Comparison of ENCODE assay signal across 28 mouse cellular contexts in the genomic region with DNA sequence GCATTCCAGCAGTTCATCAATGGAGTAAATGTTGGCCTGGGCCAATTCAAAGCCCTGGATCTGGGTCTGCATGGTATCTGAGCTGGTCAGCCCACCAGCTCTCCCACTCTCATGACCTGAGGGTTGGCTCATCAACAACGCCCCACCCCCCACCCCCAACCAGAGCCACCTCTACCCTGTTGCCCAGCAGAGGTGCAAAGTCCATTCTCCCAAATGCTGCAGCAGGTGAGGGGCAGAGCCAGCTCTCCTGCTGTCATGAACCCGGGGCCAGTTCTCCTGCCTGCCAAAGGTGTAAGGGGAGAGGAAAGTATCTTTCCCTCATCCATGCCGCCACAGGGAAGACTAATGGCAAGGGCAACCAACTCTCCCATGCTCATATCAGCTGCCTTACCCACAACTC. TPM values are rescaled to one million over a fixed set of nuclear protein-coding genes. Genes with fewer than 3 reads are reported as not detected.
DNase-seq lines count a peak whose midpoint lies in the region; ATAC-seq and TF ChIP-seq lines count a peak whose summit lies in the region.
"Had no signal": no experiment of that assay in that cellular context is flagged by ENCODE, and none has a peak within 500 bp of the region (broad histone marks: within the 10 kb centered on the region; RNA-seq: fewer than 3 reads in every experiment).

No protein-coding gene starts in this region.

- H3K27me3 ChIP-seq in kidney, adult 2 months (replicated peaks; ENCODE audit: control insufficient read depth, insufficient read depth, low read length): no peaks in the 10 kb centered on the region
- H3K27me3 ChIP-seq in kidney, embryonic 14.5 days (ENCODE audit: control insufficient read depth, insufficient read depth, low read length): no peaks in the 10 kb centered on the region; the same call in 1 of the 2 replicates
- H3K27me3 ChIP-seq in liver, adult 2 months (ENCODE audit: control insufficient read depth, insufficient read depth, low read length): no peaks in the 10 kb centered on the region
- peaks cover 8% of the 10 kb centered on the region for H3K27me3 ChIP-seq in liver, embryonic 13.5 days
- 0 out of 2 replicates have a peak, but pooled peaks cover 2% of the 10 kb centered on the region for H3K27me3 ChIP-seq in liver, postnatal 0 days (ENCODE audit: insufficient read depth, low read length)
- H3K27me3 ChIP-seq in forebrain, embryonic 16.5 days (replicated peaks; ENCODE audit: control insufficient read depth, insufficient read depth, low read length): 0 out of 2 replicates have a peak, but pooled peaks cover 2% of the 10 kb centered on the region
- H3K27me3 ChIP-seq: embryonic facial prominence, embryonic 15.5 days; Patski had no signal

- no peak for TF ChIP-seq CTCF in kidney, adult 2 months (conservative IDR thresholded peaks at IDR 0.05; ENCODE audit: insufficient read depth, insufficient read length, low read depth, low read length)
- no peak for TF ChIP-seq CTCF in liver, adult 2 months (IDR thresholded peaks at IDR 0.05; ENCODE audit: low read depth, low read length)
- no peak for TF ChIP-seq CTCF in liver, postnatal 0 days (IDR thresholded peaks at IDR 0.05; ENCODE audit: low read depth)

- no peak overlapping the region for H3K4me2 ChIP-seq in kidney, embryonic 14.5 days (replicated peaks; ENCODE audit: low read depth, low read length)
- no peak overlapping the region for H3K4me2 ChIP-seq in liver, embryonic 13.5 days
- no peak overlapping the region for H3K4me2 ChIP-seq in liver, postnatal 0 days (ENCODE audit: low read depth, low read length)
- no peak overlapping the region for H3K4me2 ChIP-seq in forebrain, embryonic 16.5 days (ENCODE audit: low read length)
- H3K4me2 ChIP-seq: embryonic facial prominence, embryonic 13.5 days; embryonic facial prominence, embryonic 15.5 days; forebrain, embryonic 12.5 days had no signal

- WGBS in kidney, adult 2 months: 61% methylated on average over 3 of the region's 3 CpGs
- WGBS in kidney, embryonic 14.5 days: 59% methylated on average over 3 of the region's 3 CpGs
- 25% methylated on average over 3 of the region's 3 CpGs for WGBS in liver, adult 2 months
- WGBS in liver, embryonic 13.5 days (ENCODE audit: insufficient replicate concordance): 47% methylated on average over 3 of the region's 3 CpGs
- 54% methylated on average over 3 of the region's 3 CpGs for WGBS in liver, postnatal 0 days (ENCODE audit: insufficient replicate concordance)
- WGBS in forebrain, embryonic 16.5 days: 79% methylated on average over 3 of the region's 3 CpGs

- no peak for TF ChIP-seq EP300 in liver, postnatal 0 days (IDR thresholded peaks at IDR 0.05; ENCODE audit: low read depth)

- no peaks in the 10 kb centered on the region for H3K9me3 ChIP-seq in kidney, embryonic 14.5 days (ENCODE audit: control insufficient read depth, low read length)
- no peaks in the 10 kb centered on the region for H3K9me3 ChIP-seq in liver, embryonic 13.5 days (replicated peaks)
- no peaks in the 10 kb centered on the region for H3K9me3 ChIP-seq in liver, postnatal 0 days (ENCODE audit: low read length)
- no peaks in the 10 kb centered on the region for H3K9me3 ChIP-seq in forebrain, embryonic 16.5 days (ENCODE audit: control insufficient read depth, low read length)
- H3K9me3 ChIP-seq: embryonic facial prominence, embryonic 13.5 days; embryonic facial prominence, embryonic 15.5 days; forebrain, embryonic 10.5 days; forebrain, embryonic 12.5 days; G1E had no signal

- no peak overlapping the region for H3K27ac ChIP-seq in kidney, adult 2 months (ENCODE audit: insufficient read depth, low read depth, low read length)
- H3K27ac ChIP-seq in kidney, embryonic 14.5 days (ENCODE audit: low read depth, low read length): no peak overlapping the region
- no peak overlapping the region for H3K27ac ChIP-seq in liver, adult 2 months (replicated peaks; ENCODE audit: insufficient read depth, low read depth, low read length)
- H3K27ac ChIP-seq in liver, embryonic 13.5 days: no peak overlapping the region
- H3K27ac ChIP-seq in liver, postnatal 0 days (ENCODE audit: low read depth): no peak overlapping the region
- H3K27ac ChIP-seq in forebrain, embryonic 16.5 days (ENCODE audit: low read length): no peak overlapping the region
- H3K27ac ChIP-seq: embryonic facial prominence, embryonic 13.5 days; embryonic facial prominence, embryonic 15.5 days; forebrain, embryonic 10.5 days; forebrain, embryonic 12.5 days had no signal

- H3K36me3 ChIP-seq in kidney, adult 2 months (ENCODE audit: control insufficient read depth, insufficient read depth, low read length): no peaks in the 10 kb centered on the region
- H3K36me3 ChIP-seq in kidney, embryonic 14.5 days (ENCODE audit: control insufficient read depth, insufficient read depth, low read length): no peaks in the 10 kb centered on the region
- H3K36me3 ChIP-seq in liver, adult 2 months (ENCODE audit: control insufficient read depth, insufficient read depth, low read length): no peaks in the 10 kb centered on the region
- H3K36me3 ChIP-seq in liver, embryonic 13.5 days: no peaks in the 10 kb centered on the region
- no peaks in the 10 kb centered on the region for H3K36me3 ChIP-seq in liver, postnatal 0 days (replicated peaks; ENCODE audit: insufficient read depth, low read length)
- no peaks in the 10 kb centered on the region for H3K36me3 ChIP-seq in forebrain, embryonic 16.5 days (ENCODE audit: control insufficient read depth, insufficient read depth)
- H3K36me3 ChIP-seq: embryonic facial prominence, embryonic 13.5 days; embryonic facial prominence, embryonic 15.5 days; forebrain, embryonic 10.5 days; forebrain, embryonic 12.5 days; G1E had no signal

- H3K79me2 ChIP-seq in liver, adult 2 months (ENCODE audit: control insufficient read depth, insufficient read depth, low read length): no peaks in the 10 kb centered on the region

- ATAC-seq in kidney, embryonic 14.5 days (ENCODE audit: low FRiP score, low TSS enrichment): no peak
- ATAC-seq in liver, embryonic 13.5 days (ENCODE audit: low read depth): peak; percentile 34; the same call in 1 of the 2 replicates
- ATAC-seq in liver, postnatal 0 days: peak; percentile 67
- no peak for ATAC-seq in forebrain, embryonic 16.5 days
- ATAC-seq: activated CD4-positive, CD25-positive, alpha-beta regulatory T cell, adult 4 months; CD4-positive, CD25-positive, alpha-beta regulatory T cell, adult 4 months; forebrain, embryonic 14.5 days; Patski had no signal

- peak; percentile 15 for DNase-seq in kidney, adult 2 months
- DNase-seq in liver, adult 2 months (ENCODE audit: extremely low read depth, low read depth, low spot score): peak; percentile 62
- no peak for DNase-seq in liver, embryonic 13.5 days
- no peak for DNase-seq in liver, postnatal 0 days
- DNase-seq in thymus, postnatal 25 days: no peak
- DNase-seq: adrenal gland, adult 8-10 months; adrenal gland, postnatal 14 days; B cell, adult 2 months; cerebellum, adult 11 months; cerebellum, adult 18-20 months; cerebellum, adult 8-10 months; cerebellum, adult 9-11 months; cerebellum, postnatal 14 days; cerebellum, postnatal 36 days; embryo, embryonic 11 days had no signal

- H3K4me1 ChIP-seq in kidney, adult 2 months (ENCODE audit: control insufficient read depth, insufficient read depth, low read length): no peaks in the 10 kb centered on the region
- no peaks in the 10 kb centered on the region for H3K4me1 ChIP-seq in kidney, embryonic 14.5 days (ENCODE audit: control insufficient read depth, insufficient read depth, low read length)
- peaks cover 3% of the 10 kb centered on the region; the same call in 1 of the 2 replicates for H3K4me1 ChIP-seq in liver, adult 2 months (ENCODE audit: control insufficient read depth, insufficient read depth, low read length)
- peaks cover 7% of the 10 kb centered on the region; the same call in 1 of the 2 replicates for H3K4me1 ChIP-seq in liver, embryonic 13.5 days (replicated peaks)
- H3K4me1 ChIP-seq in liver, postnatal 0 days (ENCODE audit: insufficient read depth): peaks cover 4% of the 10 kb centered on the region; the same call in 1 of the 2 replicates
- H3K4me1 ChIP-seq in forebrain, embryonic 16.5 days (replicated peaks; ENCODE audit: control insufficient read depth, insufficient read depth, low read length): no peaks in the 10 kb centered on the region
- H3K4me1 ChIP-seq: embryonic facial prominence, embryonic 13.5 days; embryonic facial prominence, embryonic 15.5 days; forebrain, embryonic 10.5 days; forebrain, embryonic 12.5 days had no signal

- no peak overlapping the region for H3K4me3 ChIP-seq in kidney, adult 2 months (ENCODE audit: insufficient read depth, low read depth, low read length)
- no peak overlapping the region for H3K4me3 ChIP-seq in kidney, embryonic 14.5 days (ENCODE audit: low read length)
- H3K4me3 ChIP-seq in liver, adult 2 months (ENCODE audit: insufficient read depth, low read depth, low read length): no peak overlapping the region
- no peak overlapping the region for H3K4me3 ChIP-seq in liver, embryonic 13.5 days (replicated peaks)
- H3K4me3 ChIP-seq in liver, postnatal 0 days (ENCODE audit: low read depth, low read length): no peak overlapping the region
- H3K4me3 ChIP-seq in forebrain, embryonic 16.5 days (replicated peaks; ENCODE audit: low read length): no peak overlapping the region
- H3K4me3 ChIP-seq: embryonic facial prominence, embryonic 13.5 days; embryonic facial prominence, embryonic 15.5 days; erythroblast, embryonic 14.5 days; forebrain, embryonic 10.5 days; forebrain, embryonic 12.5 days had no signal

- TF ChIP-seq POLR2A in kidney, adult 2 months (IDR thresholded peaks at IDR 0.05; ENCODE audit: low read depth, low read length): no peak
- no peak for TF ChIP-seq POLR2A in liver, adult 2 months (IDR thresholded peaks at IDR 0.05; ENCODE audit: extremely low read depth, insufficient read depth, low read length)

- H3K9ac ChIP-seq in kidney, embryonic 14.5 days (ENCODE audit: low read depth, low read length): no peak overlapping the region
- no peak overlapping the region for H3K9ac ChIP-seq in liver, adult 2 months (ENCODE audit: low read depth, low read length)
- no peak overlapping the region for H3K9ac ChIP-seq in liver, embryonic 13.5 days
- H3K9ac ChIP-seq in liver, postnatal 0 days (replicated peaks): no peak overlapping the region
- H3K9ac ChIP-seq in forebrain, embryonic 16.5 days (replicated peaks; ENCODE audit: low read depth, low read length): no peak overlapping the region
- H3K9ac ChIP-seq: embryonic facial prominence, embryonic 13.5 days; embryonic facial prominence, embryonic 15.5 days; forebrain, embryonic 12.5 days had no signal

RNA-seq across cellular contexts. Expression of gene Fam81a, which starts 5.3 kb away (rescaled TPM):
- polyA plus RNA-seq in kidney, adult 2 months (2012; rRNA removed): 11.1 and 12.4 TPM in 2 replicates
- 10.9 and 13.0 TPM in 2 replicates for polyA plus RNA-seq in kidney, embryonic 14.5 days (2014; fragmentation: Nextera tagmentation; extraction: Ambion mirVana)
- total RNA-seq in liver, adult 2 months (2014; rRNA removed): 2.5 and 2.6 TPM in 2 replicates
- polyA plus RNA-seq in liver, adult 2 months (2012; rRNA removed): 0.44 and 0.57 TPM in 2 replicates
- 0.75 and 1.1 TPM in 2 replicates for polyA plus RNA-seq in liver, embryonic 13.5 days (2015; fragmentation: Nextera tagmentation; extraction: Ambion mirVana)
- polyA plus RNA-seq in liver, postnatal 0 days (2015; fragmentation: Nextera tagmentation; extraction: Ambion mirVana): 0.12 and 0.19 TPM in 2 replicates
- polyA plus RNA-seq in forebrain, embryonic 16.5 days (2015; fragmentation: Nextera tagmentation; extraction: Ambion mirVana): 12.4 and 14.4 TPM in 2 replicates
- total RNA-seq: common myeloid progenitor, adult 5-6 weeks; G1E had no signal
- polyA plus RNA-seq: erythroblast, embryonic 14.5 days; G1E had no signal

RNA-seq across cellular contexts. Expression of gene Myo1e, which starts 59.5 kb away (rescaled TPM):
- 13.1 and 14.5 TPM in 2 replicates for polyA plus RNA-seq in kidney, adult 2 months (2012; rRNA removed)
- 10.6 and 20.6 TPM in 2 replicates for polyA plus RNA-seq in kidney, embryonic 14.5 days (2014; fragmentation: Nextera tagmentation; extraction: Ambion mirVana)
- 25.1 and 27.2 TPM in 2 replicates for total RNA-seq in liver, adult 2 months (2014; rRNA removed)
- polyA plus RNA-seq in liver, adult 2 months (2012; rRNA removed): 9.2 and 11.2 TPM in 2 replicates
- polyA plus RNA-seq in liver, embryonic 13.5 days (2015; fragmentation: Nextera tagmentation; extraction: Ambion mirVana): 2.2 and 3.2 TPM in 2 replicates
- polyA plus RNA-seq in liver, postnatal 0 days (2015; fragmentation: Nextera tagmentation; extraction: Ambion mirVana): 5.4 and 7.4 TPM in 2 replicates
- 5.8 and 7.2 TPM in 2 replicates for polyA plus RNA-seq in forebrain, embryonic 16.5 days (2015; fragmentation: Nextera tagmentation; extraction: Ambion mirVana)

Comparison
In these comparisons a context has a peak if more than half of its experiments do, and no peak if none do; other contexts are left out.
1. DNase-seq: peak in kidney, adult 2 months (single experiment) and liver, adult 2 months (single experiment); none in liver, embryonic 13.5 days (single experiment), liver, postnatal 0 days (single experiment) and thymus, postnatal 25 days (single experiment).
2. ATAC-seq: peak in liver, embryonic 13.5 days (single experiment) and liver, postnatal 0 days (single experiment); none in kidney, embryonic 14.5 days (single experiment) and forebrain, embryonic 16.5 days (single experiment).